Mouse (Mus musculus): ENCODE measurements at regions not wholly inside any gene's neighbourhood (a gene's known extent, or its start where the extent isn't known, plus 50 kb on each side); places are given as distances from the start of the nearest gene placed in this dataset.

DNA sequence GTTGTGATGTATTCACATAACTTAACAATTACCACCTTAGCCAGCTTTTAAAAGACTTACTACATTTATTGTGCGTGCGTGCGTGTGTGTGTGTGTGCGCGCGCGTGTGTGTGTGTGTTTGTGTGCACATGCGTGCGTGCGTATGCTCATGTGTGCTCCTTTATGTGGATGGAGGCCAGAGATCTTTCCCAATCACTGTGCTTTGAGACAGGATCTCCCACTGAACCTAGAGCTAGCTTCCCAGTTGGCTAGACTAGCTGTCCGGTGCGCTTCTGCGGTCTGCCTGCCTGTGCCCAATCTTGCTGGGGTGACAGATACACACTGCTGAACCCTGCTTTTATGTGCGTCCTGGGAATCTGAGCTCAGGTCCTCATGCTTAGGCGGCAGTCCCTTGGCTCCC is 50.1 kb upstream of the Arhgap29 start:
- peak; percentile 37 for DNase-seq

DNA sequence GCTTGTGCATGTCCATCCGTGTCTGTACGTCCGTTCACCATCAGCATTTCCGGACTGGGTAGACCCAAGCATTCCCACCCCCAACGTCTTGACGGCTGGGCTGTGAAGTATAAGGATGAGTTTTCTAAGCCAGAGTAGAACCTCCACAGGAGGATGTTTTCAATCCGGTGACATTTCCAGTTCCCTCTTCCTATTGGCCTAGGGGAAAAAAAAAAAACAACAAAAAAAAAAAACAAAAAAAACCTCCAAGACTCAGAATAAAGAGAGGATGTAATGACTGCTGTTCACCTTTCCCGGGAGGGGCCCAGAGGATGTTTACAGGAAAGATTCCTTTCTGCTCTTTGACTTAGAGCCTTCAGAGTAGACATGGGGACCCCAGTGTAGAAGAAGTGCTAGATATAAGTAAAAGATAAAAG is 51.9 kb upstream of the Arhgap29 start:
- DNase-seq: peak; percentile 56

DNA sequence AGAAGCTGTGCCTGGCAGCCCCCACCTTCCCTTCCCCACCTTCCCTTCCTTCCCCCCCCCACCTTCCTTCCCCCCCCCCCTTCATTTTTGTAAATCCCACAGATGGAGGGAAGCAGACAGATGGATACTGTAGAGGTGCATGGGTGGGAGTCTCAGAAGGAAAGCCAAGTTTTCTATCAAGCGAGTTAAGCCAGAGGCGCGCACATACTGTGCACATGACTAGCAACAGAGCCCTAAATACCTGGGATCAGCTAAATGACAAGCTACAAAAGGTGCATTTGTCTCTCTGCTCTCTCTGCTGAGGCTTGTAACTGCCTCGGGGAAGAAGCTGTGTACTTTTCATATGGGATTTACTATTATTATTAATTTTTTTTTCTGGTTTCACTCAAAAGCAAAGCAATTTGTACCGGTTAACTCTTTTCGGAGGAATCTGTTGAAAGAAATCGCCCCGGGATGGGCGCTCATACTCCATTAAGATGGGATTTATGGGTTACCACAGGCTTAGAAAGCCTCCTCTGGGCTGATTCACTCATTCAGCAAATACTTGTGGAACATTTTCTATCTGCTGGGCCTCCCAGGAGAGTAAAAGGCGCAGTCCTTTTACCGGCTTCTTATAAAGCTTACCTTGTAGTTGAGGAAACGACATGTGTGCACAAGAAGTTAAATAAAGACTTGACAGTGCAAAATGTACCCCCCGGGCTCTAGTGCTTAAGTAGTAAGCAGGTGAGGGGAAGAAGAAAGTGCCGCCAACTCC is 54.3 kb upstream of the Arhgap29 start:
- no peak for DNase-seq

- no peak for DNase-seq
These were observed 58.7 kb upstream of the Arhgap29 start for GRCm38 (mm10) chr3:121893606-121894005.

DNA sequence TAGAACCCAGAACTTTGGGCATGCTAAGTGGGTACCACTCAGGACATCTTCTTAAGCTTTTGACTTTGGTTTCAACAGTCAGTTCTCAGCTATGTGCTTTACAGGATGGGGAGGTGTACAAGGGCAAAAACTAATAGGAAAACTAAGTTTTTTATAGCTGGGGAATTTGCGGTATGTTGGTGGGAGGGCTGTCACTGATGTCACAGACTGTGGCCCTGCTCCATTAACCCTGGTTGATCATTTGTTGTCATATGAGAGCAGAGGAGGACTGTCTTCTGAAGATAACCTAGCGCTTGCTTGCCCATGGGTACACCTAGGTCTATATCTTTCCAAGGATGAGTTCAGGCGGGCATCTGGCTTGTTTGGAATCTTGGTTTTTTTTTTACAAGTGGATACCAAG is 59.7 kb upstream of the Arhgap29 start:
- no peak for DNase-seq

DNA sequence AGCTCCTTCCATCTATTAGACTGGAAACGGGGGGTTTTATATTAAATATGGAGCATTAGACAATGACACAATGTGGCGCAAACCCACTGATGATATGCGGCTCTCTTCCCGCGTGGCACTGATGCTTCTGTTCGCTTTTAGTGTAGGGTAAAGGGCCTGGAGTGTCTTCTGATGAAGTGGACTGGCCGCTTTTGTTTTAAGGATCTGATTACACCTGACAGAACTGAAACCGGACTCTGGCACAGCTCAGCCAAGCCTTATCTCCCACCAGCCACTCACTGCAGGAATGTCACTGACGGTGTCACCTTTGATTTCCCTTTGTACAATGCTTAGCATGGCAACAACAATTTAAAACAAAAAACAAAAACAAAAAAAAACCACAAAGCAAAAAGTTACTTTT is 61.0 kb upstream of the Arhgap29 start:
- peak; percentile 51 for DNase-seq

GRCm38 (mm10) chr3:121890563-121890962 is 61.8 kb upstream of the Arhgap29 start:
- DNase-seq: peak; percentile 55

DNA sequence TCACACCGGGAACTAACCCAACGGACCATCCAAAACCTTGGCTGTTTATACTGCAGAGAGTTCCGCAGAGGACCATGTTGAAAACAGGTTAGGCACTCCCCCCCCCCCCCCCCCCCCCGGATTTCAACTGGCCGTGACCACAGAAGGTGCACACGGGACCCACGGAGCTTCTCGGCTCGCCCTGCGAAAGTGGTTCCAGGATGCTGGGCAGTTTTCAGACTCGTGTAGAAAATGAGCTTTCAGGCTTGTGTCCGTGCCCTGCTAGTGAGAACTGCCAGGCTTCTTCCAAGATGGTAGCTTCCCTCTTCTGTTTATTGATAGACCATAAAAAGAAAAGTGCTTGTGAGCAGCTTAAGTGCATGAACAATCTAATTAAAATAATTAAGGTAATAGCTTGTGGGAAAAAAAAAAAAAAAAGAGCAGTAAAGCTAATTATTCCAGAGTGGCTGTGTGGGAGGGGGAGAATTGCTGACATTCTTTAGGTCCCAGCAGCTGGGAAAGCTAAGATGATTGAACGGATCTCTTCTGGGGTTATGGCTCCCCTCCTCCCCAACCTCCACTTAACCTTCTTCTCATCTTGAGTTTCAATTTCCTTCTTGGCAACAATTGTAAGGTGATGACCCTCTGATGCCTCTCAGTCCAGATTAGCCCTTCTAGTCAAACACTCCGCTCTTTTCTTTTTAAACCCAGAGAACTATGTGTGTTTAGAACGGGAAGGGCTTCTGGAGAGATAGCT is 65.3 kb upstream of the Arhgap29 start:
- peak; percentile 33 for DNase-seq

DNA sequence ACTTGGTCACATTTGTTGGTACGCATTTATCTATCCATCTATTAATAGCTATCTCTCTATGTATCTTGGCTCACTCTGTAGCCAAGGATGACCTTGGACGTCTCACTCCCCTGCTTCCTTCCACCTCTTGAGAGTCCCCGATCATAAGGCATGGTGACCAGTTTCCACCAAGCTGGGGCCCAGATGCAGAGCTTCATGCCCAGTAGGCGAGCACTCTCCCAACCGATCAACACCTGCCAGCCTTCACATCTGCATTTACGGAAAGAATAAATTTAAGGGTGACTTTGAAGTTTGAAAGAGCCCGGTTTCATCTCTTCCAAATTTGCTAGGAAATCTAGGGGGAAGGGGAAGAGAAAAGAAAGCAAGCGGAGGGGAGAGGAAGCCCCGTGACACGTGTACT is 66.0 kb upstream of the Arhgap29 start:
- peak; percentile 43 for DNase-seq

DNA sequence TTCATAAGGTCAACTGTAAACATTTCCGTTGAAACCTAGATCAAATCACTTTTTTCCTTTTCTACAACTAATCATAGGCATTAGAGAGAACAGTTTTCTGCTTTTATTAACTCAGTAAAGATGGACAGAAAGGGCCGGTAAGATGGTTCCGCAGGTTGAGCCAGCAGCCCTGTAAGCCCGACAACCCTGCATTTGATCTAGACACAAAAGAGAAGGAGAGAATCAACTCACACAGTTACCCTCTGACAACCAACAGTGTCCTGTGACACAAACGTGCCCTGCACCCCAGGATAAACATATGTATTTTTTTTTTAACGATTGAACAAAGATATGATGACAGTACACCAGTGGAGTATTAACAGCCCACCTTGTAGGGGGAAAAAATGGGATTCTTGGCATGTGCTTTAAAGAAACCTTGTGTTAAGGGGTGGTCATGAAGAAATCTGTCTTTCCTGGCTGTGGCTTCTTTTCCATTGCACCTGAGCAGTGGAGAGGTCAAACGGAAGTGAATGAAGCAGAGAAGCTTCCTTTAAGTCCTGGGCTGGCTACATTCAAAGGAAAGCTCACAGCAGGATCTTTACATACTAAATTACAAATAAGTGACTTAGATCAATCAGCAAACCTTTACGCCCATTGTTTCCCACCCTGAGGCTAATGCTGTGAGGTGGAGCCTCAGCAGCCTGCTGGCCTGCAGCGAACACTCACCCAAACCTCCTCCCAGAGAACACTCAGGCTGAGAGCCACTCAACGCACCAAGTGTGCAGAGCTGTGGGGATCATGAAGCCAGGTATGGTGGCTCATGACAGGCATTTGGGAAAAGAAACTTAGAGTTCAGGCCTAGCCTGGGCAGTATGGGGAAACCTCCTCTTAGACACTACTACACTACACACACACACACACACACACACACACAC is 66.8 kb upstream of the Arhgap29 start:
- no peak for DNase-seq

DNA sequence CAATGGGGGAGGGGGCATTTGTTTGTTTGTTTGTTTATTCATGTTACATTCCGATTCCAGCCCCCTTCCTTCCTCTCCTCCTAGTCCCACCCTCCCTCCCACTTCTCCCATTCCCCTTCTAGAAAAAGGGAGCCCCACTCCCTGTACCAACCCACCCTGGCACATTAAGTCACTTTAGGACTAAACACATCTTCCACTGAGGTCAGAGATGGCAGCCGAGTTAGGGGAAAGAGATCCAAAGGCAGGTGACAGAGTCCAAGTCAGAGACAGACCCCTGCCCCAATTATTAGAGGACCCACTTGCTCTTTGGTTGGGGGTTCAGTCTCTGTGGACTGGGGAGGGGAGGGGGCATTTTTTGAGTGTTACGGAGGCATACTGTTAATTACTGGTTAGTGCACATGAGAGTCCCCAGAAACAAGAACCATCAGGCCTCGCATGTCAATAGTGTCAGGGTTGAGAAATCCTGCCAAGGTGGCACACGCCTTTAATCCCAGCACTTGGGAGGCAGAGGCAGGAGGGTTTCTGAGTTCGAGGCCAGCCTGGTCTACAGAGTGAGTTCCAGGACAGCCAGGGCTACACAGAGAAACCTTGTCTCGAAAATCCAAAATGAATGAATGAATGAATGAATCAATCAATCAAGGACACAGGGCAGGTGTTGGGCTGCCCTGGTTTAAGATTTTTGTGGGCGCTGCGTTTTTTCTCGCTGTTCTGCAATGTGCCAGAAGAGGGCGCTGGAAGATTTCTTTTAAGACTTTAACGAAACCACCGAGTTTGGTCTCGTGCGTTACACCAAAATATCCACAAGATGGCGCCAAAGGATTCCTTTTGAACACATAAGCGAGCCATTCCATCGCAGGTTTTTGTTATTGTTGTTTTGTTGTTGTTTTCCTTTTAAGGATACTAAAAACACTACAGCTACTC is 67.8 kb upstream of the Arhgap29 start:
- DNase-seq: peak; percentile 98

DNA sequence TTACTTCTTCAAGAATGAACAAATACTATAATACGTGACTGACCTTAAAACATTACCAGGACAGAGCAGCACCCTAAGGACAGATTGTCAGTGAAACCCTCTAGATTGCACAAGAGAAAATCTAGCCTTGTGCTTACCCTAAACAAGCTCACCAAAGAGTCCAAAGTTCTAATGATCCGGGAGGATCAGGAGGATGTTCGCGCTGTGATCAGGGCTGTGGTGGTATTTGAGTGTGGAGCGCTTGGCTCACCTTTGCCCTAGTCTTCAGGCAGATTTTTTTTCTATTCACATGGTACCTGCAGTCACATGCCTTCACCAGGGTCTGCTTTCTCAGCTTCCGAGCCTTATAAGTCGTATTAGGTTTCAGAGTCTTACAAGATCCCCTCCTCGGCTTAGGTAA is 65.3 kb upstream of the Abcd3 start:
- DNase-seq: peak; percentile 64

DNA sequence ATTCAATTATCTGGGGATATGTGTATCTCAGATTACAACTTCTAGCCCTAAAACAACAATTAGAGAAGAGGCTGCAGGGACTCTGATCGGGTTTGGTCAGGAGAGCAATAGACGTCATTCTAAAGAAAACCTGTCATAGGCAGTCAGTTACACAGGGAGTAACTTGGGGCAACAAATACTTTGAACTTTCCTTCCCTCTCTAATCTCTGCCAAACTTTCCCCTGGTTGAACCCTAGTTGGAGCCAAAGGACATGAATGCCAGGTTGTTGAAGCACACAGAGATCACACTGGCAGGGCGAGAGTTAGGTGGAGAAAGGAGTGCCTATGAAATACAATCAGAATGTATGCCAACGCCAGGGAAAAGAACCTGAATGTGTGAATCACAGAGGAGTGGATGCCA is 60.0 kb upstream of the Abcd3 start:
- peak; percentile 85 for DNase-seq

- peak; percentile 86 for DNase-seq
These were observed 59.5 kb upstream of the Abcd3 start for GRCm38 (mm10) chr3:121874576-121874975.

DNA sequence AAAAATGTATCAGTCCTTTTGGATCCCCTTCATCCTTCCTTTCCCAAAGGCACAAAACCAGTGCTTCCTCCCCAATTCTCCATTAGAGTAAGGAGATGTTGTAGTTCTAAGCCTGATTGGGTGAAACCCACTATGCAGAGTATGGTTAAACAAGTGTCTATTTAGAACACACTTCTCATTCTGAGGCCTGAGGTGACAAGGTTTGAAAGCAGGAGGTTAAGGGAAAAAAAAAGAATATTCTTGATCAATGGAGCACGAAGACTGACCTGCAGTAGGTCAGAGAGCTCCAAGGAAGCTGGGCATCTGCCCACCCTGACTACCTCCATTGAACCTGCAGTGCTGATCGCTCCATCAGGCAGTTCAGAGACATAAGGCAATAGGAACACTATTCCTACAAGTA is 58.5 kb upstream of the Abcd3 start:
- no peak for DNase-seq

- no peak for DNase-seq
These were observed 57.6 kb upstream of the Abcd3 start for GRCm38 (mm10) chr3:121872685-121873084.

GRCm38 (mm10) chr3:121871795-121872194 is 56.7 kb upstream of the Abcd3 start:
- DNase-seq: peak; percentile 51

DNA sequence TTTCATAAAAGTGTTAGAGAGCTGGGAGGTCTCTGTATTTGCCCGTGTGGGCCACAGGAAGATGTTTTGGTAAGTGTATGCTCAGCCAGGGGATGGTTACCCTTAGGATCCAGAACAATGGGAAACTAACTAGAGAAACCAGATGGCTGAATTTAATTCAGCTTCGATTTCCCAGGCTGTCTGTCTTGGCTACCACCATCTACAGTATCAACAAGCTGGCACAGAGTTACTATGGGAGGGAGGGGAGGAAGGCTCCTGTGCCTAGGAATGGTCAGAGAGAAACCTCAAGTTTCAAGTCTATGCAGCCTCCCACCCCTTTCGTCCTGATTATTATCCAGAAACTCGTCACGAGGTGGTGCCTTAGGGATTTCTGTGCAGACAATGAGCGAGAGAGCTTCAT is 55.6 kb upstream of the Abcd3 start:
- DNase-seq: no peak

DNA sequence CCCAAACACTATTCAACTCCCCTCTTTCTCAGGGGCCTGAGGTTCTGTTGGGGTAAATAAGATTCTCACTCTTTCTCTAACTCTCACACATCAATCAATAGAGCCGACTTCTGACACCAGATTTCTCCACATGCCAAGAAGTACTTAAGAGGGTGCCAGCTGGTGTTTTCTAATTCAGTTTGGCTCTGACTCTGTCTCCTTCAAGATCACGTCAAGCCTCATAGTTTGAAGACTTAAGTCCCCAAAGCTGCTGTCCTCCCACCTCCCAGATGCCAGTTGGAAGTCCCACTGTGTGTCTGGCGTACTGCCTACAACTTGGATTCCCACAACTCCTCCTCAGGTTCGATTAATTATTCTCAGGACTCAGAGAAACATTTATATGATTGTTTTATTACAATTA is 54.6 kb upstream of the Abcd3 start:
- DNase-seq: no peak

DNA sequence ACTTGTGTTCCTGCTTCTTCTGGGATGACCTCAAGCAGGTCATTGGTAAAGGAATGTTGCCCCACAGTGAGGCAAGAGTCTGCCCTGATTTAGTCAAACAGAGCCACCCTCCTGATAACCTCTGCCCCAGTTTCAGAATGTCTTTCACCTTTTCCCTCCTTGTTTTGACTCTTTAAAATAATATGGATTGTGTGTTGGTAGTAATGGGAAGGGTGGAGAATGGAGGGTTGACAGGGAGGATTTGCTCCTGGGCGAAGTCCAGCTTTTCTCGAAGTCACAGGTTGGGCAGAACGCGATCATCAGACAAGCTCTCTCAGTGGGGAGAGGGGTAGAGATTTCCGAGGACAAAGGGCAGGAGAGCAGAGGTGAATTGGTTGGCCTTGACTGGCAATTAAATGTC is 52.2 kb upstream of the Abcd3 start:
- DNase-seq: peak; percentile 80

DNA sequence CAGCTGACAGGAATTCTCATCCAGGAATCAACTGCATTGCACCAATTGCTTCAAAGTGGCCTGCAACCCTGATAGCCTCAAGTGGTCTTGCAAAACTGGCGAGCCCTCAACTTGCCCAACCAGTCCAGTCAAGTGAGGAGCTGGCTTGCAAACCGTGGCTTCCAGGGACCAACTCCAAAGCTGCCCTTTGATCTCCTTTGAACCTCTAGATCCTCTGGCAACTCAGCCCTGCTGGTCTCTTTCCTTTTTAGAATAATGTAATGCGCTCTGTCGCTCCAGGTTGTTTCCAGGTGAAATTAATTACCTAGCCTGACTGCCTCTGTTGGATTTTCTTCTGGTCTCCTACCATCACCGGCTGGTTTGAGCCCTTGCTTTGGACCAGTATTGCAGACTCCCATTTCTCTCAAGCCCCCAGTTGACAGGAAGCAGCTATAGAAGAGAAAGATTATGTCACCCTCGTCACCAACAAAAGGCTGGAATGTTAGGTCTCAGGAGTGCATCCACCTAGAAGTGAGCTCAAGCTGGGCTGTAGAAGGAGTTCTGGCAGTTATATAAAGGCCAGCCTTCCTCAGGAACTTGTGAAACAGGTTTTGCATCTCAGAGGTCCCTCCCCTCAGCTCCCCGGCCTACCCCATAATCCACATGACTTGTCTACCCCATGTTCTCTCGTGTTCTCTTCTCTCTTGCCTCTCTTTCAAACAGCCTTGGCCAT is 49.8 kb upstream of the Abcd3 start:
- DNase-seq: peak; percentile 70

Data from kidney, adult 9 months (tissue).